Mouse (Mus musculus) gastrocnemius, postnatal 10 days (tissue): ENCODE data around the gene Il15ra. TPM values are rescaled to one million over a fixed set of nuclear protein-coding genes. Genes with fewer than 3 reads are reported as not detected.

ENCODE experiments used
- DNase-seq: peaks from one replicate; pipeline ENCODE4 v3.0.0; 2021; ENCODE audit warnings: mixed read lengths
- long read RNA-seq, 2 experiments: library from polyadenylated mRNA; stranded (forward); transcript quantifications; one replicate each; pipeline ENCODE4 v2.0.0; 2021
- total RNA-seq, 2 experiments: library from RNA; stranded (reverse); gene quantifications; 2 replicates each; pipeline ENCODE4 v1.2.3; 2021

Il15ra gene
- 10 to 100 TPM; 12.9 to 15.4 TPM for total RNA-seq
- long read RNA-seq, experiment 1, partial matches to known transcripts: 0 of 3 reads
- long read RNA-seq, experiment 1, other reads (novel, unspliced or antisense): 2 of 3 reads
- long read RNA-seq, experiment 2, partial matches to known transcripts: 1 of 10 reads
- long read RNA-seq, experiment 2, other reads (novel, unspliced or antisense): 2 of 10 reads

DNA sequence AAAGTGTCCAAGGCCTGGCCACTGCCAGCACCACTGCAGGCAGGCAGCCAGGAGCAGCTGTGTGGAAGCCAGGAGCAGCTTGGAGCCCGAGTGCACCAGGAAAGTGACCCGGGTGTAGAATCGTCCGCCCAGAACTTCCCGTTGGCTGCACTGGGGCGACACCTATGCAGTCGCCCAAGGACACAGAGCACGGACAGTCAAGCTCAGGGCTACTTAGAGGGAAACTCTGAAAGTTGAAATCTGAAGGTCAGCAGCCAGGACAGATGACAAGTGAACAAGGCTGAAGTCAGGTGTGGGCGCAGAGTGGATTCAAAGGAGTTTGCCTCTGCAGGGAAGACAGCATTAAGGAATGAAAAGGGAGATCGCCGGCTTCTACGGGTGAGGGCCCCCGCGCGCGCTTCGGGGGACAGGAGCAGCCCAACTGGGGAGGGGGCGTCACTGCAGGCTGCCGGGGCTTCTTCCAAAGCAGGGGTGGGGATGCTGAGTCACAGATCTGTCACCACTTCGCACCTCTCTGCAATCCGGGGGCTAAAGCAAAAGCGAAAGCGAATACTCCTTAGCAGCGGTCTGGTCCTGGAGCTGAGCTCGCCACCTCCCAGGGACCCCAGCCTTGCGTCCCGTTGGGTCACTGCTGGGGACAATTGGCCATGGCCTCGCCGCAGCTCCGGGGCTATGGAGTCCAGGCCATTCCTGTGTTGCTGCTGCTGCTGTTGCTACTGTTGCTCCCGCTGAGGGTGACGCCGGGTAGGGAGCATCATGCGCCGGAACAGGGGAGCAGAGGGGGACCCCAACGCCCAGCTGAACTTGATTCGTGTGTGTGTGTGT lies at the start of gene Il15ra:
Gene Il15ra (plus strand): TSS at position 90 of the 825 bp plus-strand sequence.
- DNase-seq: peak; percentile 88

GRCm38 (mm10) chr2:11657581-11657980 lies 47.5 kb upstream of the Il15ra start:
- DNase-seq: no peak

- no peak for DNase-seq
These were observed 45.8 kb upstream of the Il15ra start for GRCm38 (mm10) chr2:11659263-11659662.

DNA sequence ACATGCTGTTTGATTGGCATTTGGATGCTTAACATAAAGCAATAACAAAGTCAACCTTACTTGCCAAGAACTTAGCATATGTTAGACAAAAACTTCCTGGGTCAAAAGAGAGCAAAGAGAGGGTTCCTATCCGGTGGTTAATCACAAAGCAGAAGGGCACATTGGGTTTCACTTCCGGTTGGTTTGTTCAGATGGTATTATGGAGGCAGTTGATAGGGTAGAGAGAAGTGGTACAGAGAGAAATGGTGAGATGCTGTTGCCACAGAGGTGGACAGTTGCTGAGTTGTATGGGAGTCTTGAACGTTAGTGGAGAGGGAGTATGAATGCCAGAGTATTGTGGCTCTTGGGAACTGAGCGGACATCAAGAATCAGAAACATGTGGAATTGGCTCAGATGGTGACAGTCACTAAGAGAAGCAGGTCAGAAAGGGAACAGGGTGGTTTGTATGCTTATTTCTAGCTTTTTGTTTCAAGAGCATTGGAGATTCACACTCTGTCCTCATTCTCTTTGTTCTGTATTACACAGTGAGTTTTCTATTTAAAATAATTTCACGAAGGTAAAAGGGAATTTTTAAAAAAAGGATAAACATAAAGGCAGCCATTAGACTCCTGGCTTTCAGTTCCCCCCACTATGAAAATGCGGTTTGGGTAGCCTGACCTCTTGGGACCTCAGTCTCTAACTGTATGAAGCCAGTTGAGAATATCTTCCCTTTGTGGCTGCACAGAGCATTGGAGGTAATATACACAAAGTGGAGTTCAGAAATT lies 42.8 kb upstream of the Il15ra start:
- DNase-seq: no peak

GRCm38 (mm10) chr2:11662907-11663230 lies 42.2 kb upstream of the Il15ra start:
- DNase-seq: no peak

DNA sequence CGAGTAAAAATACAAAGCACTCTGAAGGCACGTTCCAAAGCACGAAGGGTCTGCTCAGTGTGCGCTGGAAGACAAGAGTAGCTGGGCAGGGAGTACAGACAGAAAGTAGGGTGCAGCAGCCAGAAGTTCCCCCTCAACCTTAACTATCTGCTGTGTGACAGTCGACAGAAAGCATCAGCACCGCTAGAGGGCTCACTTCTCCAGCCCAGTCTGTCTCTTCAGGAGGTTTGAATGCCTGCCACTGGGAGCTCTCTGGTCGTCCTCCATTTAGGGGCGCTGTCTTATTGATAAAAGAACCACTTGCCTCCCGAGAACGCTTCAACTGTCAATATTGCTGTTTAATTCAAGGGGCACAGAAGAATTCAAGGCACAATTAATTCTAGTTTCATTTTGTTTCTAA lies 41.1 kb upstream of the Il15ra start:
- peak; percentile 75 for DNase-seq

GRCm38 (mm10) chr2:11664367-11664766 lies 40.7 kb upstream of the Il15ra start:
- peak; percentile 40 for DNase-seq

DNA sequence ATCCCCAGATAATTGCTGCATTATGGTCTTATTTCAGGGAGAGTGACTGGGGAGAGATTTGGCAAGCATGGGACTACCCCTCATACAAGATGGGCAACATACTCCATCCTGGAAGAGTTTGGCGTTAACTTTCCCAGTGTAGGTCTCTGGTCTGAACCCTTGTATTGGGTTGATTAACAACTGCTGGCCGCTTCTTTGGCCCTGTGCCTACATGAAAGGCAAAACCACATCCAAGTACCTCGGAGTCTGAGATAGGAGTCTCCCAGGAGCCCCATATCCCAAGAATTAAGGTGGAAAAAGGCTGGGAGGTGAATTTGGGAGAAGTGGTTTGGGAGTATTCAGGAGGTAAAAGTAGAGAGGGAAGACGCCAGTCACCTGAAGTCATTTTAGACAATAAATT lies 40.3 kb upstream of the Il15ra start:
- DNase-seq: no peak

- DNase-seq: no peak
These were observed 39.8 kb upstream of the Il15ra start for GRCm38 (mm10) chr2:11665326-11665725.

- DNase-seq: no peak
These were observed 32.9 kb upstream of the Il15ra start for GRCm38 (mm10) chr2:11672144-11672543.

GRCm38 (mm10) chr2:11679626-11680025 lies 25.5 kb upstream of the Il15ra start:
- DNase-seq: no peak

DNA sequence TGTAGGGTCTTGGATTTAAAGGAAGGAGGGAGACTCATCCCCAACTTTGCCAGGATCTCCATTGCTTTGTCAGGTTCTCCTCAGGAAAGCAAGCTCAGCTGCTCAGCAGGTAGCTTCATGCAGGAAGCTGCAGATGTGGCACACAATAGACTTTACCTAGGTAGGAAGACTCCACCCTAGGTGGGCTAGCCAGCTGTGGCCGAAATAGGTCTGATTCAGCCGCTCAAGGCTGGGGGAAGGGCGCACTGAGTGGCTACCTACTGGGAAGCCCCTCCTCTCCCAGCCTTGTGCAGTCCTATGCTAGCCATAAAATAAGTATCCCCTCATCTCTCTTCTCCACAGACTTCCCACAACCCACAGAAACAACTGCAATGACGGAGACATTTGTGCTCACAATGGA lies 22.4 kb upstream of the Il15ra start:
- no peak for DNase-seq

- no peak for DNase-seq
These were observed 18.6 kb upstream of the Il15ra start for GRCm38 (mm10) chr2:11686512-11686911.

- no peak for DNase-seq
These were observed 17.7 kb upstream of the Il15ra start for GRCm38 (mm10) chr2:11687436-11687835.

DNA sequence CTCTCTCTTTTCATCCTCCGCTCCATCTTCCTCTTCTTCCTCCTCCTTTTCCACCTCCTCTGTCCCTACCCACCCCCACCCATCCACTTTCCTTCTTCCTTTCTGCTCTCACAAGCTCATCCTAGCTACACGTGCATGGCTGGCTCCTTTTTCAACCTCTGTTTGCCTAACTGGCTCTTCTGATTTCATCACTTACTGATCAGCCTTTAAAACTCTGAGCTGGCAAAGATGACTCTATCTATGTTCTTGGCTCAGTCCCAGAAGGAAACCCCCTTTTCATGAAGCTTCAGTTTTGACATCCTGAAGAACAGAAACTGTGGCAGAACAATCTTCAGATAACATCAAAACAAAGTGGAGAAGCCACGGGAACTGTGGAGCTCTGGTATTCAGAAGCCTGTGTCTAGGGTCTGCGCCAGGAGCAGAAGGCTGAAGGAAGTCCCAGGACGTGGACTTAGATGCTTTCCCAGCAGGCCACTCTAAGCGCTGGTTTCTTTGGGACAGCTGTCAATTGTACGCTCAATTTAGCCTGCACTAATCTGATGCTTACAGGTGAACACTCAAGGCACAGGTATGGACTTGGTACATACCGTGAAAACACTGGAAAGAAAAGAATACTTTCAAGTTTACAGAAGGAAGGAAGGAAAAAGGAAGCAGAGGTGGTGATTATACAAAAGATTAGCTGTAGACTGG lies 14.7 kb upstream of the Il15ra start:
- DNase-seq: no peak

GRCm38 (mm10) chr2:11693352-11693751 lies 11.7 kb upstream of the Il15ra start:
- no peak for DNase-seq

DNA sequence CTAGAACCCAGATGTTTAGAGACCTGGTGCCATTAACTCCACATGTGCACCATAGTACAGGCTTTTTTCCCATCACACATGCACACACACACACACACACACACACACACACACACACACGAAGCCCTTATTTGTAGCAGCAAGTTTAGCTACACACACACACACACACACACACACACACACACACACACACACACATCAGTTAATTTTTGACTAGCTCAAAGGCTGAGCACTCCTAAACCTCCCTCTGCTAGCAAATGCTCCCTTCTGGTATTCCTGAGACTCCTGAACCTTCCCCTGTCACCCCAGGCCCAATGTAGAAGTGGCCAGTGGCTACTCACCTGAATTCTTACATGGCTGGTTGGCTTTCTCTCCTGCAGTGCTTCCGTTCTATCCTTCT lies 11.0 kb upstream of the Il15ra start:
- no peak for DNase-seq

DNA sequence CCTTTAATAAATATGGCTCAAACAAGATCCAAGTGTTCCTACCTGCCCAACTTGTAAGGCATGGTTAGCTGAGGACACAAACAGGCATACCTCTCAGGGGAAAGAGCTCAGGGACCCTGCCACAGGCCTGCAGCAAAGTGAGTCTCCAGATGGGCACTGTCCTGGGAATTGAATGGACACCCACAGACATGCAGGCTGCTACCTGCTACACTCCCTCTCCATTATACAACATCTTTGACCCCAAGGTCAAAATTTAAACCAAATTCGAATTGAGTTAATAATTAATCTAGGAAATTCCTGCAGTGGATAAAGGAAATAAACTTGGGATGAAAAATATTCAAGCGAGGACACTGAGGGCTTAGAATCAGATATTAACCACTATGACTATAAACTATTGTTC lies 9.2 kb upstream of the Il15ra start:
- no peak for DNase-seq

DNA sequence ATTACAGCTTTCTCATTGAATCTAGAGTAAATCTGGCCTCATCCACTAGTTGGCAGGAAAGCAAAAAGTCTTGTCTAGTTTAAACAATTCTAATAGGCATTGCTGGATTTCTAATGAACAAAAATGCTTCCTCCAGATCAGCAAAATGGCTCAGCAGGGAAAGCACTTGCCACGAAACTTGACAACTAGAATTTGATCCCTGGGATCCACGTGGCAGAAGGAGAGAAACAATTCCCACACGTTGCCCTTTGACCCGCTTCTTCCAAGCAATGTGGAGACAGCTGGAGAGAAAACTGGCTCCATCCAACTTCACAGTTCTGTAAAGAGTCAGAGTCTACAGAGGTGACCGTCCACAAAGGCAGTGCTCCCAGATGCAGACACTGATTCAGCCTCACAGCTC lies 6.1 kb upstream of the Il15ra start:
- no peak for DNase-seq

GRCm38 (mm10) chr2:11699905-11700304 lies 5.2 kb upstream of the Il15ra start:
- DNase-seq: no peak

DNA sequence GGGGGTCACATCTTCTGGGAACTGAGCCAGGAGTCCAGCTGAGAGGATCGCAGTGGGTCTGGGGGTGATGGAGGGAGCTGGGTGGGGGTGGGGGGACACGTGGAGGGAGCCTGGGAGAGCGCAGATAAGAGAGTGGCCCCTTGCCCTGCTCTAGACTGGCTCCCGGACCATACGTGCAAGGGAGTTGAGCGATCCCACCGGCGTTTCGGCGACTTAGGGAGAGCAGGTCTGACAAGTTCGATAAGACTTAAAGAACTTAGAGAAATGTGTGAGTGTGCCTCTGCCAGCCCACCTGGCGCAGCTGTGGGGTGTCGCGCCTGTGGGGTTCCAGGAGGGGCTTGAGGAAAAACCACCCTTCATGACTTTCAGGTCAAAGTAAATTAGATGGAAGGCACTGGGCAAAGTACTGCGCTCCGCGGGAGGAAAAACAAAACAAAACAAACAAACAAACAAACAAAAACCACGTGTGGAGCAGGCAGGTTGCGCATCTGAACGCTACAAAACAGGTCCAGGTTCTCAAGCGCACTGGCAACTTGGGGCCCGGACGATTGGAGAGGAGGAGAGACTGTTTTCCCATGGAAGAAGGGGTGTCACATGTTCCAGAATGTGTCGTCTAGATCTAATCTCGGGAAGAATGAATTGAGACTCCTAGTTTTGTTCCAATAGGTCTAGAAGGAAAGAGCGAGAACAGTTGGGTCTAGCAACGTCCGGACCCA lies 1.1 kb downstream of the Il15ra start:
- no peak for DNase-seq

DNA sequence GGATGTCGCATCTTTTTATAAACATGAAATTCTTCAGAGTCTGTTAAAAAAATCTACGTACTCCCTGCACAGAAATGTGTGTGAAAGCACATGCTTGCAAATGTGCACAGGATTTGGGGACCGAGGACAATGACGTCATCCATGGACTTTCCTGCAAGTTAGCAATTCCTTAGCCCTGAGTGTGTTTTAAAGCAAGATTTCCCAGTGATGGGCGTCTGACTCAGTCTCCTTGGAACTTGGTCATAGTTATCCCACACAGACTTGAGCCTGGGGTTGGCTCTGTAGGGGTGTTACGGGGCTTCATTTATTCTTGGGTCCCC lies 1.6 kb downstream of the Il15ra start:
- no peak for DNase-seq
